Mouse (Mus musculus) natural killer cell, adult 2 months (primary cell): ENCODE results near the gene Gpm6b.

Experiments
- DNase-seq, 2 experiments: peaks; one replicate each; pipeline ENCODE4 v3.0.0; 2022; ENCODE audit warnings: low spot score in 2 of 2

The Gpm6b gene

GRCm38 (mm10) chrX:166238831-166239460 is at the start of gene Gpm6b:
Gene Gpm6b, plus strand, starts transcription at chrX:166238911.
- no peak for DNase-seq

GRCm38 (mm10) chrX:166196327-166196726 is 42.4 kb upstream of the Gpm6b start:
- no peak for DNase-seq

GRCm38 (mm10) chrX:166198266-166198665 is 40.4 kb upstream of the Gpm6b start:
- no peak for DNase-seq

GRCm38 (mm10) chrX:166199812-166200211 is 38.9 kb upstream of the Gpm6b start:
- no peak for DNase-seq

- no peak for DNase-seq
Observed at GRCm38 (mm10) chrX:166214576-166214975, 24.1 kb upstream of the Gpm6b start.

- DNase-seq, result no peak
Observed at GRCm38 (mm10) chrX:166216248-166216647, 22.5 kb upstream of the Gpm6b start.

- no peak for DNase-seq
Observed at GRCm38 (mm10) chrX:166216720-166217119, 22.0 kb upstream of the Gpm6b start.

GRCm38 (mm10) chrX:166219331-166219730 is 19.4 kb upstream of the Gpm6b start:
- DNase-seq, result no peak

- no peak for DNase-seq
Observed at GRCm38 (mm10) chrX:166226856-166227255, 11.9 kb upstream of the Gpm6b start.

GRCm38 (mm10) chrX:166229750-166230149 is 9.0 kb upstream of the Gpm6b start:
- DNase-seq, result no peak

- DNase-seq, result no peak
Observed at GRCm38 (mm10) chrX:166230515-166231267, 8.0 kb upstream of the Gpm6b start.

GRCm38 (mm10) chrX:166236131-166236530 is 2.6 kb upstream of the Gpm6b start:
- DNase-seq, result no peak

- DNase-seq, result no peak
Observed at GRCm38 (mm10) chrX:166239520-166239919, 809 bp downstream of the Gpm6b start.

GRCm38 (mm10) chrX:166240751-166241150 is 2.0 kb downstream of the Gpm6b start:
- DNase-seq, result no peak

GRCm38 (mm10) chrX:166243261-166243885 is 4.7 kb downstream of the Gpm6b start:
- DNase-seq, result no peak

GRCm38 (mm10) chrX:166271489-166271888 is 32.8 kb downstream of the Gpm6b start:
- no peak for DNase-seq

- DNase-seq, result no peak
Observed at GRCm38 (mm10) chrX:166272646-166273045, 33.9 kb downstream of the Gpm6b start.

GRCm38 (mm10) chrX:166279861-166280260 is 41.1 kb downstream of the Gpm6b start:
- DNase-seq, result no peak

GRCm38 (mm10) chrX:166286760-166287483 is 48.2 kb downstream of the Gpm6b start:
- DNase-seq, result no peak

- DNase-seq, result no peak
Observed at GRCm38 (mm10) chrX:166291266-166291665, 52.6 kb downstream of the Gpm6b start.

GRCm38 (mm10) chrX:166293465-166293864 is 54.8 kb downstream of the Gpm6b start:
- no peak for DNase-seq

GRCm38 (mm10) chrX:166302791-166303190 is 64.1 kb downstream of the Gpm6b start:
- DNase-seq, result no peak
